Comparison of ENCODE assay signal across 19 mouse cellular contexts in the genomic region with DNA sequence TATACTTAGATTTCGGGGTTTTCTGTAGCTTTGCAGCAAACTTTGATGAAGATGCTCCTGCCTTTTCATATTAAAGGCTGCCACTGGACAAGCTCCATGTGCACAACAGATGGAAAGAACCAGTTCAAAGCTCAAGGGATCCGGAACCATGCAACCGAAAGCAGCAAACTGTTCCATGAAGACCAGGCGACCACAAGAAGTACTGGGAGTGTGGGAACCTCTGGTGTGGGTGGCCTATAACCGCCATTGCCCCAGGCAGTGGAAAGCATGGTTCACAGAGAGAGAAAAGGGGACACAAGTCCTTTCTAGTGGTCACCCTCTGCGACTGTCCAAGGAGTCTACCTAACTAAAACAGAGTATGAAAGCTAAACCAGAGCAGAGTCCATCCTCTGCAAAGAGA.
DNase-seq lines count a peak whose midpoint lies in the region; TF ChIP-seq lines count a peak whose summit lies in the region.
"Had no signal": no experiment of that assay in that cellular context is flagged by ENCODE, and none has a peak within 500 bp of the region (broad histone marks: within the 10 kb centered on the region; RNA-seq: fewer than 3 reads in every experiment).

No protein-coding gene starts in this region.

- peaks cover 15% of the 10 kb centered on the region; the same call in 1 of the 2 replicates for H3K4me1 ChIP-seq in heart, embryonic 10.5 days
- H3K4me1 ChIP-seq in small intestine, adult 2 months (ENCODE audit: control insufficient read depth, insufficient read depth, insufficient read length, low read length): peaks cover 21% of the 10 kb centered on the region

- no peak for TF ChIP-seq CTCF in small intestine, adult 2 months (IDR thresholded peaks at IDR 0.05; ENCODE audit: extremely low read depth, insufficient read length, insufficient replicate concordance, low read depth, low read length)

- TF ChIP-seq POLR2A in small intestine, adult 2 months (IDR thresholded peaks at IDR 0.05; ENCODE audit: low read depth, low read length): no peak

- no peaks in the 10 kb centered on the region for H3K27me3 ChIP-seq in heart, embryonic 10.5 days (ENCODE audit: insufficient read depth, poor library complexity, severe bottlenecking)
- no peaks in the 10 kb centered on the region for H3K27me3 ChIP-seq in small intestine, adult 2 months (ENCODE audit: control insufficient read depth, insufficient read depth, low read length)
- H3K27me3 ChIP-seq: CH12.LX, Patski had no signal

- WGBS in heart, embryonic 10.5 days: 89% methylated on average over 6 of the region's 6 CpGs
- 91% methylated on average over 6 of the region's 6 CpGs for WGBS in small intestine, adult 2 months

- H3K9me3 ChIP-seq in heart, embryonic 10.5 days: no peaks in the 10 kb centered on the region
- H3K9me3 ChIP-seq: G1E had no signal

- peak; percentile 63 for DNase-seq in heart, adult 11 months
- DNase-seq in heart, adult 9 months (ENCODE audit: low spot score in 2 of 2): no peak
- peak; percentile 57 for DNase-seq in heart, embryonic 10.5 days (ENCODE audit: low spot score)
- no peak for DNase-seq in heart, postnatal 25 days (ENCODE audit: low spot score)
- DNase-seq in urinary bladder, postnatal 4 days (ENCODE audit: low spot score in 2 of 2): no peak
- DNase-seq: adrenal gland, adult 2 months; adrenal gland, adult 8-10 months; adrenal gland, postnatal 10 days; adrenal gland, postnatal 14 days; adrenal gland, postnatal 25 days; adrenal gland, postnatal 36 days; B cell, adult 2 months; cerebellum, adult 11 months; cerebellum, adult 11-12 months; cerebellum, adult 18-20 months had no signal

- no peak overlapping the region for H3K27ac ChIP-seq in heart, embryonic 10.5 days
- H3K27ac ChIP-seq in small intestine, adult 2 months (ENCODE audit: insufficient read depth, low read depth, low read length): peak overlapping the region; percentile 20; the same call in 1 of the 2 replicates

- intact Hi-C loops in heart, postnatal 25 days (cut with DNase I): no loop called here

- no peak overlapping the region for H3K4me3 ChIP-seq in heart, embryonic 10.5 days
- no peak overlapping the region for H3K4me3 ChIP-seq in small intestine, adult 2 months (ENCODE audit: low read depth, low read length)

- H3K36me3 ChIP-seq in heart, embryonic 10.5 days: peaks cover 37% of the 10 kb centered on the region
- no peaks in the 10 kb centered on the region for H3K36me3 ChIP-seq in small intestine, adult 2 months (ENCODE audit: control insufficient read depth, insufficient read depth, low read length)

Comparison
In these comparisons a context has a peak if more than half of its experiments do, and no peak if none do; other contexts are left out.
1. DNase-seq: peak in heart, adult 11 months (single experiment) and heart, embryonic 10.5 days (single experiment); none in heart, adult 9 months (0 of 2), heart, postnatal 25 days (single experiment) and urinary bladder, postnatal 4 days (0 of 2).